Mouse (Mus musculus): ENCODE results near the gene Lrig1. TPM values are rescaled to one million over a fixed set of nuclear protein-coding genes. Genes with fewer than 3 reads are reported as not detected.

Gene Lrig1
- polyA plus RNA-seq, 1 experiment, result 0.06 TPM

DNA sequence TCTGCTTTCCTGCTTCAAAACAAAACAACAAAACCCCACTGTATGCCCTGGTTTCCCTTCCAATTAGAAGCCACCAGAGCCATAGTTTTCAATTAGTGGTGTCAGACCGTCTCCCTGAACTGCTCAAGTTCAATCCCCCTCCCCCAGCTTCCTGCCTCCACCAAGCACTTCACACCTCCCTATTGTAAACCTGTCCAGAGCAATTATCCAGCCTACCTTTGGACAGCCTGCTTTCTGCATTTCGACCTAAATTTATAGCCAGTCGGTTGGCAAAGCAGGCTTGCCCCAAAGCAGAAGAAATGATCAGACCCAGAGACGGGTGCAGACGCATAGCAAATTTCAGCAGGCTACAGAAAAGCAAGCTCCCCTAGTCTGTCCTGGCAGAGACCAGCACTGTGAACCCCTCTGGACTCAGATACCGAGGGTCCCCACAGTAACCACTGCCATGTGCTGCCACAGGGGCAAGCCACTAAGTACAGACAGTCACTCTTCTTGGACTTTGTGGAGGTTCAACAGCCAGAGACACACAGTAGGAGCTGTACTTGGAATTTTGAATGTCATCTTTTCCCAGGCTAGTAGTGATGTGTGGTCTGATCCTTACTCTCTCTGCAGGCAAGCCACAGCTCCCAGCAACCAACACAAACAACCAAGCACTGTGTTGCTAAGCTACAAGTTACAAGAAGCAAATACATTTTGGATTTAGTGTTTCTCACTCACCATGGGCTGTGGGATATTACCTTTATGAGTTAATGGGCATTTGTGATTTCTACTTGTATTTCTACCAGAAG lies 21.4 kb downstream of the Lrig1 start:
- Histone ChIP-seq H3K4me1 (peaks cover 15% of the 10 kb centered on the region), H3K27me3 (replicated peaks) (peaks cover 68% of the 10 kb centered on the region), H3K9me3 (no peaks in the 10 kb centered on the region), H3K4me3 (replicated peaks) (no peak overlapping the region), H3K36me3 (replicated peaks; ENCODE audit: low read length) (no peaks in the 10 kb centered on the region)
- TF ChIP-seq FLI1 (IDR thresholded peaks at IDR 0.05; ENCODE audit: low read length), result no peak
- no peak for TF ChIP-seq GATA1 (IDR thresholded peaks at IDR 0.05; ENCODE audit: borderline replicate concordance, low read length)

DNA sequence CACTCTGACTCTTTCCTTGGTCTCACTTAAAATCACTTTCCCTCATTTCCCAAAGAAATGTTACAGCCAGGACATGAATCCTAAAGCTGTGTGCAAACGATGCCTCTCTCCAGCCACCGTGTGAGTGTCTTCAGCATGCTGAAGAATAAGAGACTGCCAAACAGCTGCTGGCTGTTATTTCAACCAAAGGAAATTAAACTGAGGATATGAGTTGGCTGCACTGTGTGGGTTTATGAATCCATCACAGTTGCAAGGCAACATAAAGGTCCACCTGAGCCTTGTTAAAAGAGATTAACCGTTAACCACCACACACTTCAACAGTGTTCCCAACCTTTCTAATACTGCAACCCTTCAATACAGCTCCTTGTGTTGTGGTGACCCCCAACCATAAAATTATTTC lies 22.5 kb downstream of the Lrig1 start:
- H3K27me3 ChIP-seq (replicated peaks), result peaks cover 68% of the 10 kb centered on the region
- peaks cover 15% of the 10 kb centered on the region for H3K4me1 ChIP-seq
- H3K36me3 ChIP-seq (replicated peaks; ENCODE audit: low read length), result no peaks in the 10 kb centered on the region
- TF ChIP-seq GATA1 (IDR thresholded peaks at IDR 0.05; ENCODE audit: borderline replicate concordance, low read length), result no peak
- no peak for TF ChIP-seq FLI1 (IDR thresholded peaks at IDR 0.05; ENCODE audit: low read length)
- H3K9me3 ChIP-seq, result no peaks in the 10 kb centered on the region
- no peak overlapping the region for H3K4me3 ChIP-seq (replicated peaks)

DNA sequence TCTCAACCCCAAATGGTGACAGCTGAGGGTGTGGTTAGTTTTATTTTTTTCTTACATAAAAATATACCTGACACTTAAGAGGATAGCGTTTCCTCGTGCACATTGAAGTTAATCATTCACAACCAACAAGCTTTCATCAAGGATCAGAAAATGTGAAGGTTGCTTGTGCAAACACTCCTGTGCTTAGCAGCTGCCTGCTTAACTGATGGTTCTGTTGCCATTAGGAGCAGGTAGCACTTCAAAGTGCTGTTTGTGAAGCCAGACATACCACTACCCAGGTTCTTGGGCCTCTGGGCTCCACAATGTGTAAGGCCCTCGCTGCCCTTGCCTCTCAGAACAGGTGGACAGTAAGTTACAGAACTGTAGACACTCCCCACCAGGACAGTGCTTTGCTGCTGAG lies 23.1 kb downstream of the Lrig1 start:
- H3K27me3 ChIP-seq (replicated peaks), result peaks cover 64% of the 10 kb centered on the region
- TF ChIP-seq GATA1 (IDR thresholded peaks at IDR 0.05; ENCODE audit: borderline replicate concordance, low read length) (no peak), FLI1 (IDR thresholded peaks at IDR 0.05; ENCODE audit: low read length) (no peak)
- no peak overlapping the region for H3K4me3 ChIP-seq (replicated peaks)
- H3K36me3 ChIP-seq (replicated peaks; ENCODE audit: low read length), result no peaks in the 10 kb centered on the region
- peaks cover 11% of the 10 kb centered on the region for H3K4me1 ChIP-seq
- H3K9me3 ChIP-seq, result no peaks in the 10 kb centered on the region

DNA sequence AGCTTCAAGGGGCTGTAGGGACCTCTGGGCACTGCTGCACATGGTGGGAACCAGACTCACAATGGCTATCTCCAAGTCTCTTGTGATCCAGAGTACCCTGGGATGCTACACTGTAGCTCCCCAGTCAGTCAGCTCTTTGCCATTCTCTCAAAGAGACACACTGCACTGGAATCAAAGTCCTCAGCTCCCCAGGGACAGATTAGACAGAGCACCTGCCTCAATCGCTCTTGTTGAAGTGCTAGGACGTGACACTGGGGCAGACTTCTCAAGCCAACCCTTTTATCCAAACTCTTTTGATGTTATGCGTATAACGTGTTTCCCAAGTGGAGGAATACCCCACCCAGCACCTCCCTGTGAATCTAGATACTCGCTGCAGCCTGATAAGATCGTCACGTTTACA lies 23.7 kb downstream of the Lrig1 start:
- peaks cover 59% of the 10 kb centered on the region for H3K27me3 ChIP-seq (replicated peaks)
- no peak for TF ChIP-seq FLI1 (IDR thresholded peaks at IDR 0.05; ENCODE audit: low read length)
- no peak for TF ChIP-seq GATA1 (IDR thresholded peaks at IDR 0.05; ENCODE audit: borderline replicate concordance, low read length)
- H3K9me3 ChIP-seq, result no peaks in the 10 kb centered on the region
- H3K4me1 ChIP-seq, result peaks cover 6% of the 10 kb centered on the region
- no peaks in the 10 kb centered on the region for H3K36me3 ChIP-seq (replicated peaks; ENCODE audit: low read length)
- H3K4me3 ChIP-seq (replicated peaks), result no peak overlapping the region

DNA sequence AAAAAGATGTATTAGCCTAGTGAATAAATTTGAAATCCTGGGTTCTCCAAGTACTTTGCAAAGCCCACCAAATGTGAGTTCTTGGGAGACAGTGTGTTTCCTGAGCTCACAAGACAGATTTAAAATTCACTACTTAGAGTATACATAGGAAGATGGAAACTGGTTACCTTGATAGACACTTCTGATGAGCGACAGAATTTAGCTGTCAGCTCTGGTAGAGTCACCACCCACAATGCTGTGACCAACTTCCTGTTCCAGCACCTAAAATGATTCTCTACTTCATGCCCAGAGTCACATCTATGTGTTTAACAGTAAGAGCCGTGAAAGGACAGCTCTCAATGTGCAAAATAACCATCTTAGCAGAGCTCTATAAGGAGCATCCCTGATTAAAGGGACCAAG lies 27.5 kb downstream of the Lrig1 start:
- Histone ChIP-seq H3K27me3 (replicated peaks) (peaks cover 46% of the 10 kb centered on the region), H3K4me1 (no peaks in the 10 kb centered on the region), H3K36me3 (replicated peaks; ENCODE audit: low read length) (no peaks in the 10 kb centered on the region), H3K9me3 (no peaks in the 10 kb centered on the region), H3K4me3 (replicated peaks) (no peak overlapping the region)
- TF ChIP-seq FLI1 (IDR thresholded peaks at IDR 0.05; ENCODE audit: low read length) (no peak), GATA1 (IDR thresholded peaks at IDR 0.05; ENCODE audit: borderline replicate concordance, low read length) (no peak)

DNA sequence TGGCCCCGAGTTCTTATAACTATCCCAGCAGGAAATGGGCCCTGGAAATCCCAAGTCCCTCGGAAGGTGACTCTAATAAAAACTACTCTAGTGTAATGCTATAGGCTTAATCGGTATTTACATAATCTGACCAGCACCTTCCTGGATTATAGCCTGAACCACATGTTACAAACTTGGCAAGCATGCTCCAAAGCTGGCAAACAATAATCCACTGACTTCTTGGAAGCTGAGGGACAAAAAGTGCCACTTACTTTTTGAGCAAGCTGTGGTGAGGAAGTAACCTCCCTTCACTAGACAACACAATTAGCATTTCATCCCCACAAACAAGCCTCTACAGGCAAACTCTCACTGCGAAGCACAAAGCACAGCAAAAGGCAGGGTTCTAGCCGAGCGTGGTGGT lies 30.6 kb downstream of the Lrig1 start:
- no peak overlapping the region for H3K4me3 ChIP-seq (replicated peaks)
- no peaks in the 10 kb centered on the region for H3K36me3 ChIP-seq (replicated peaks; ENCODE audit: low read length)
- TF ChIP-seq GATA1 (IDR thresholded peaks at IDR 0.05; ENCODE audit: borderline replicate concordance, low read length) (no peak), FLI1 (IDR thresholded peaks at IDR 0.05; ENCODE audit: low read length) (no peak)
- no peaks in the 10 kb centered on the region for H3K4me1 ChIP-seq
- peaks cover 22% of the 10 kb centered on the region for H3K27me3 ChIP-seq (replicated peaks)
- H3K9me3 ChIP-seq, result no peaks in the 10 kb centered on the region

DNA sequence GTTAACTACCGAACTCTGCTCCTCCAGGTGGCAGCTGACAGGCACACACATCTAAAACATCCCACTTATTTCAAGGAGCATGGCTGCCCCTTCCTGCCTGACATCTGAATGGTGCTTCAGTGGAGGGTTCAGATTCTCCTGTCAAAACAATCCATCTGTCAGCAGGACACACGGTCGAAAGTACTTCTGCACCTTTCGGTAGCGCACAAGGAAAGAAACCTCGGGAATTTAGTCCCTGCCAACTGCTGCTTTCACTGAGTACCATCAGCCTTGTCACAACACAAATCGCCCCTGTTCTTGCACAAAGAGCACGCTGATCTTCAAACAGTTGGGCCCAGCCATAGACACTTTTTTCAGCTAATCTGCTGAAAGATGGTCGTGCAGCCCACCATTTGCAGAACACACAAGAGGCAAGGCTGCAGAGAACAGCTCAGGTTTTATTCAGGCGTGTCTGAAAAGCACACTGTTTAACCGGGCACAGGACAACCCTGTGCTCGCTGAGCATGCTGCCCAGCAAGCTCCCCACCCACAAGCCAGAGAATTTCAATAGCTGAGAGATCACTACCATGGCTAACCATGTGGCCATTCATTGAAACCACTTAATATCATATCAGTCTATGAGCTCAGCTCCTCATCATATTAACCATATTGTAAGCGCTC lies 31.6 kb downstream of the Lrig1 start:
- Histone ChIP-seq H3K27me3 (replicated peaks) (peaks cover 14% of the 10 kb centered on the region), H3K9me3 (no peaks in the 10 kb centered on the region), H3K36me3 (replicated peaks; ENCODE audit: low read length) (no peaks in the 10 kb centered on the region), H3K4me3 (replicated peaks) (no peak overlapping the region), H3K4me1 (no peaks in the 10 kb centered on the region)
- no peak for TF ChIP-seq GATA1 (IDR thresholded peaks at IDR 0.05; ENCODE audit: borderline replicate concordance, low read length)
- no peak for TF ChIP-seq FLI1 (IDR thresholded peaks at IDR 0.05; ENCODE audit: low read length)

DNA sequence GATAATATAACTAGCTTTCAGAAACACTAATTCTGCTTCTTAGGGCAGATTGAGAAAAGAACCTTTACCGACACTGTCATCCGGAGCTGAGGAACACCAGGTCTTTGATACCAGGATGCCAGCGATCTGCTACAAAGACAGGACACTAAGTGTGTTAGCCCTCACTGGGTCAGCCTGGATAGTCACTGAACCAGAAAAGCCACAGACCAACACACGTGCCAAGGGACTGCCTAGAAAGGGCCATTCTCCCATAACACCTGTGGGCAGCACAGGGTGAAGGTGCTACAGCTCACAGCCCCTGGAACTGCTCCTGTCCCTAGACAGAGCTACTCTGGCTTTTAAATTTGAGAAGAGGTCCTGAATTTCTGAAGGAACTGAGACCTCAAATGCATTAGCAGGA lies 32.8 kb downstream of the Lrig1 start:
- no peaks in the 10 kb centered on the region for H3K4me1 ChIP-seq
- TF ChIP-seq FLI1 (IDR thresholded peaks at IDR 0.05; ENCODE audit: low read length), result no peak
- TF ChIP-seq GATA1 (IDR thresholded peaks at IDR 0.05; ENCODE audit: borderline replicate concordance, low read length), result no peak
- no peak overlapping the region for H3K4me3 ChIP-seq (replicated peaks)
- H3K36me3 ChIP-seq (replicated peaks; ENCODE audit: low read length), result no peaks in the 10 kb centered on the region
- H3K27me3 ChIP-seq (replicated peaks), result peaks cover 11% of the 10 kb centered on the region
- H3K9me3 ChIP-seq, result no peaks in the 10 kb centered on the region

DNA sequence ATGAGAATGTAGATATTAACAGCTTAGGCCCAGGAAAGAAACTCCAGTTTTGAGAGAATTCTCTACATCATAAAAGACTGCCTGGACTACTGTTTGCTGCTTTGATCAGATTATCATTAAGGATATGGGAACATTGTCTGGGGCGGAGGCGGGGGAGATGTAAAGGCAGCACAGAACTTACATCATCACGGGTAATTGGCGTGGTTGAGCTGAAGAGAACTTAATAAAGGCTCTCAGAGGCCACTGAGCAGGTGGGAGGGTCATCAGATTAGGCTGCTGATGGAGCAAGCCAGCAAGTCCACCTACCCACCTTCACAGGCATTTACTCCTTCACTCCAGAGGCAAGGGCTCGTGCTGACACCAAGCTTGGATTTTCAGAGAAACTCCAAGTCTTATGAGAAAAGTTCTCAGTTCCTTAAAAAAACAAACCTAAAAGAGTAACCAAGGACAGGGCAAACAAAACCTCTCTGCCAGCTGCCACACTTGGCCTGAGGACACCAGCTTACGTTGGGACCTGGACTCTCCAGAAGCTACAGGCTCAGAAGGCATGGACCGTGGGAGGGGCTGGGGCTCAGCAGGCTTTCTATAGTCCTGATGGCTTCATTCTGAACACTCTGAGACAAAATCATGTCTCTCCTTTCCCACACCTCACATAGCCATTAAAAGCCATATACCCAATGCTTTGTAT lies 33.4 kb downstream of the Lrig1 start:
- Histone ChIP-seq H3K4me1 (no peaks in the 10 kb centered on the region), H3K36me3 (replicated peaks; ENCODE audit: low read length) (no peaks in the 10 kb centered on the region), H3K9me3 (no peaks in the 10 kb centered on the region), H3K27me3 (replicated peaks) (peaks cover 16% of the 10 kb centered on the region), H3K4me3 (replicated peaks) (no peak overlapping the region)
- TF ChIP-seq FLI1 (IDR thresholded peaks at IDR 0.05; ENCODE audit: low read length), result no peak
- TF ChIP-seq GATA1 (IDR thresholded peaks at IDR 0.05; ENCODE audit: borderline replicate concordance, low read length), result no peak

DNA sequence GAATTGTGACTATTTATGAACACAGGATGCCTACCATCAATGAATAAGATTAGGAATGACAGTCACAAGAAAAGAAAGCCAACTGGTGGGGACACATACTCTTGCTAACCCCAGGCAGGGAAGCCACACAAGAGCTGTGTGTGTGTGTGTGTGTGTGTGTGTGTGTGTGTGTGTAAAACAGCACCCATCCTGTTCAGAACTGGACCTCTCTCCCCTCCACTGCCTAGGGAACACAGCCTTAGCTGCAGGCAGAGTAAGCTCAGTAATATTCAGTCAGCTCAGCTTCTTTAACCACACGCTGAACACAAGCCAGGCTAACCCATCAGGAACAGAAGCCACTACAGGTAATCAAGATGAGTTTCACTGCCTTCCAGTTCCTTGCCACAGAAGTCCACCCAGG lies 34.3 kb downstream of the Lrig1 start:
- TF ChIP-seq FLI1 (IDR thresholded peaks at IDR 0.05; ENCODE audit: low read length) (no peak), GATA1 (IDR thresholded peaks at IDR 0.05; ENCODE audit: borderline replicate concordance, low read length) (no peak)
- no peaks in the 10 kb centered on the region for H3K4me1 ChIP-seq

More for the DNA sequence above, 34.3 kb downstream of the Lrig1 start:
- H3K4me3 ChIP-seq (replicated peaks), result no peak overlapping the region
- no peaks in the 10 kb centered on the region for H3K36me3 ChIP-seq (replicated peaks; ENCODE audit: low read length)
- H3K27me3 ChIP-seq (replicated peaks), result peaks cover 14% of the 10 kb centered on the region
- no peaks in the 10 kb centered on the region for H3K9me3 ChIP-seq

Measured in megakaryocyte, embryonic 14.5 days (primary cell).